Mouse (Mus musculus): ENCODE results near the gene Glycam1. TPM values are rescaled to one million over a fixed set of nuclear protein-coding genes. Genes with fewer than 3 reads are reported as not detected.

Gene Glycam1
- polyA plus RNA-seq, 1 experiment from 2014 or later: not detected

DNA sequence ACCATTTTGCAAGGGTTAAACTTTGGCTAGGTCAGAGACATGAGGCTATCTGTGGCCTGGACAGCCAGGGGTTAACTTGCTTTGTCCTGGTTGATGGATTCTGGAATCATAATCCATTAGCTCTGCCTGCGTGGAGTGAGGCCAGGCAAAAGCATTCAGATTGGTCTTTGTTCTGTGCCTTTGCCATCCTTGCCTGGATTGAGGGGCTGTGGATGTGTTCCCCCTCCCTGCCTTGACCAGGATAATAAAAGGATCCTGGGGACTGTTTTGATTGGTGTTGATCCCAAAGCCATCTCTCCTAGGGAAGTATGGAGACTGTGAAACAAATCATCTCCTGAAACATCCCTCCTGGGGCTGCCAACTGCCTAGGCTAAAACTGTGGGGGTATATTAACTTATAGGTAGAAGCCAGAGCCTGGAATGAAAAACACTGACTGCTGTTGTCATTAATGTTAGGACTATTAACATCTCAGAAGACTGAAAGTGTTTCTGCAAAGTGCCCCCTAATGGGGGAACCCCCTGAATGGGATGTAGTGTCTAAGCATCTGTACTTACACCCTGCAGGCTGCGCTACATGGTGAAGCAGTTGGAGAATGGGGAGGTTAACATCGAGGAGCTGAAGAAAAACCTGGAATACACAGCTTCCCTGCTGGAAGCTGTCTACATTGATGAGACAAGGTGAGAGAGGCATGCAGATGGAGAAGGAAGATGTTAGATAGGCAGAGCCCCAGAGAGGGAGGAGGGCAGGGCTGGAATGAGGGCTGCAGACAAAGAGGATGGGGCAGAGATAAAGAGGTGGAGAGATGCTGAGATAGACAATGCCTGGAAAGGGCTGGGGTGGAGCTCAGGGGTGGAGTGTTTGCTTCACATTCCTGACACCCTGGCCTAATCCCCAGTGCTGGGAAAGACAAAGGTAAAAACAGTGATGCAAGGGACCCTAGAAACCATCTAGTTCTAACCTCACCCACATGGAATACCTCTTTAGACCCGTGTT, 45.2 kb downstream of the Glycam1 start:
- no peak for DNase-seq (ENCODE audit: low spot score)

DNA sequence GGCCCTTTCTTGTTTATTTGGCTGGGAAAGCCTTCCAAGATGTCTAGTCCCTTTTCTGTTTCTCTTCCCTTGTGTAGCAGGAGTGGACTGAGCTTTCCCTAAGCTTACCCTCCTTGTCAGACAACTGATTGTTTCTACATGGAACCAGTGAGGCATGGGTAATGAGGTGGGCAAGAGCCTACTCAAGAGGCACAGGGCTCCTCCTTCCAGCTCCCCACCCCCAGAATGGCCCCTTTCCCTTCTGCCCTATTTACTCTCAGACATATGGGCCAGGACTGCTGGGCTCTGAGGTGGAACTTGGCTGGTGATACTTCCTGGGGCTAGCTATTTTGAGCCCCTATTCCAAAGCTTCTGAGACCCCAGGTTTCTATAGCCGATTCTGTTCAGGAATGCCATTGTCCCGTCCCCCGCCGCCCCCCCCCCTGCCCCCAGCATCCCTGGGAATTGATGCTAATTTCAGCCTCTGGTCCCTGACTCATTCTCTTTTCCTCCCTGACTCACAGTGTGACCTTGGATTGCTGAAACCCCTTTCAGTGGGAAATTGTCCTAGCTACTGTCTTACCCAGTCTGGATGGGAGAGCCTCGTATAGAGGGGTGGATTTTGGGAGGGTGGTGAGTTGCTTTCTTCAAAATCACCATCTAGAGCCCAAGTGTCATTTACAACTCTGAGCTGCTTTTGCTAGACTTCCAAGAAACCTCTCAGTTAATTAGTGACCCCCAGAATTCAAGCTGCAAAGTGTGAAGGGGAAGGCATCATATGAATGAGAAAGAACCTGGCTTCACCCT, 46.1 kb downstream of the Glycam1 start:
- DNase-seq (ENCODE audit: low spot score): no peak

DNA sequence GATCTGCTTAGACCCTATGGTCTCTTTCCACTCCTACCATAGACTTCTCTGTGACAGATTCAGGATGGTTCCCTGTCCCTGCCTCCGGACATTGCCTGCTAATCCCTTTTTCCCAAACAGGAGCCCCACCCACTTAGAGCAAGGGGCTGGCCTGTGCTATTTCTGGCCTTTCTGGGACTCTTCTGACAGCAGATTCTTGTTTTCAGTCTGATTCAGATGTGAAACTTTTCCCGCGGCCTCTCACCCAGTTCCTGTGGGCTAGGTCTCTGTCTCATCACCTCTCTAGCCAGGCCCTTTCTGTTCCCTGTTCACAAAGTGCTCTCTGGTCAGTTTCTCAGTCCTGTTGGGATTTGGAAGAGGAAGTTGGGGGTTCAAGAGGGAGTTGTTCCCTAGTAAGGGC, 50.0 kb downstream of the Glycam1 start:
- DNase-seq (ENCODE audit: low spot score): no peak

DNA sequence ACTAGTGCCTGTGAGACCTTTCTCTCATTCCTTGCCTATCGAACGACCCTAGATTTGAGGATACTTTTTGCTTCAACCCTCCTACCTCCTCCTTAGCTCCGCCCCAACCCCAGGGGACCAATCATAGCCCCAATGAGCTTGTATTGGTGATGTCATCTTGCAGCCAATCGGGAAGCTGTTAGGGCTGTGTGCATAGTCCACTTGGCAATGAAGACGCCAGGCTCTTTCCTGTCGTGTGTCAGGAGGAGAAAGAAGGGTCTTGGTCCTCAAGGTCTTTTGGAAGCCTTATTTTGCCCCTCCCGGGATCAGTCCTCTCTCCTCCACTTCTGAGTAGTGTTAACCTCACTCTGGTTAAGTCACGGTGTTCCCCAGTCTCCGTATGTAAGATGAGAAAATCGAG, 50.8 kb downstream of the Glycam1 start:
- peak; percentile 56 for DNase-seq (ENCODE audit: low spot score)

DNA sequence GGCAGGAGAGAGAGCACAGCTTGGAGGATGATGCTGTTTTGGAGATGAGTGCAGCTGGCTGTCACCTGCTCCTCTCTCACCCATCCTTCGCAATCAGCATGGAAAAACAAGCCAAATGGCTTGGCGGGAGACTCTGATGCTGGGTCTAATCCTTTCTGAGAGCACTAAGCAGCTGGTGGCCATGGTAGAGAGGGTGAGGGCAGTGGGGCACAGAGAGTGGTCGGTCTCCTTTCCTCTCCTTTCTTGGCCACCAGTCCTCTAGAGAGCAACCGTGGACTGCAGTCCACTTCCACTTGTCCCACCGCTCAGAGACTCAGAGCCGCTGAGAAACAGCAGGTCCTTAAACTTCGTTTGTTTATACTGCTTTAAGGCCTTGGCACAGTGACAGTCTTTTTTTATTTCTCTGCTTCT, 51.3 kb downstream of the Glycam1 start:
- no peak for DNase-seq (ENCODE audit: low spot score)

Other genes starting within 250 kb of the Glycam1 start
- gene Zfp385a, start 225.0 kb downstream of the Glycam1 start, polyA plus RNA-seq (2015; fragmentation: Nextera tagmentation; extraction: Ambion mirVana): 5.0 and 6.0 TPM in 2 replicates
- gene Itga5, start 198.3 kb downstream of the Glycam1 start, polyA plus RNA-seq (2015; fragmentation: Nextera tagmentation; extraction: Ambion mirVana): 9.6 and 10.5 TPM in 2 replicates
- gene Gtsf1, start 134.6 kb downstream of the Glycam1 start, polyA plus RNA-seq (2015; fragmentation: Nextera tagmentation; extraction: Ambion mirVana): 0.19 TPM in 1 of 2 replicates, not detected in the other
- 0.20 and 0.49 TPM in 2 replicates for gene Gtsf2, start 116.6 kb downstream of the Glycam1 start, polyA plus RNA-seq (2015; fragmentation: Nextera tagmentation; extraction: Ambion mirVana)
- gene Nckap1l, start 111.3 kb downstream of the Glycam1 start, polyA plus RNA-seq (2015; fragmentation: Nextera tagmentation; extraction: Ambion mirVana): 55.5 and 57.3 TPM in 2 replicates
- 2.6 and 3.6 TPM in 2 replicates for gene Pde1b, start 62.0 kb downstream of the Glycam1 start, polyA plus RNA-seq (2015; fragmentation: Nextera tagmentation; extraction: Ambion mirVana)
- 1.7 and 2.0 TPM in 2 replicates for gene Ppp1r1a, start 27.1 kb downstream of the Glycam1 start, polyA plus RNA-seq (2015; fragmentation: Nextera tagmentation; extraction: Ambion mirVana)
- 0.75 and 0.98 TPM in 2 replicates for gene Mucl1, start 190.4 kb upstream of the Glycam1 start, polyA plus RNA-seq (2015; fragmentation: Nextera tagmentation; extraction: Ambion mirVana)